Comparison of ENCODE assay signal across 8 mouse cellular contexts in genomic region chr12:8640711-8641424, GRCm38 (mm10). TPM values are rescaled to one million over a fixed set of nuclear protein-coding genes. Genes with fewer than 3 reads are reported as not detected.
DNase-seq lines count a peak whose midpoint lies in the region; ATAC-seq lines count a peak whose summit lies in the region.

No protein-coding gene starts in this region.

- H3K4me3 ChIP-seq in brown adipose tissue, adult 24 weeks (ENCODE audit: insufficient read depth, low read depth, low read length) = peak overlapping the region; percentile 89
- H3K4me3 ChIP-seq in heart, embryonic 13.5 days = peak overlapping the region; percentile 90
- peak overlapping the region; percentile 89 for H3K4me3 ChIP-seq in liver, embryonic 12.5 days
- peak overlapping the region; percentile 92 for H3K4me3 ChIP-seq in stomach, embryonic 15.5 days (replicated peaks)

- DNase-seq in CD4-positive, CD25-positive, alpha-beta regulatory T cell, adult 2 months (ENCODE audit: low read depth, low spot score) = peak; percentile 98
- DNase-seq in fat pad, adult 2 months (ENCODE audit: extremely low read depth, low read depth, low spot score) = peak; percentile 30
- DNase-seq in kidney, postnatal 10 days = peak; percentile 100
- peak; percentile 96 for DNase-seq in natural killer cell, adult 2 months (ENCODE audit: low spot score in 2 of 2)

- no peaks in the 10 kb centered on the region for H3K4me1 ChIP-seq in brown adipose tissue, adult 24 weeks (ENCODE audit: control insufficient read depth, insufficient read depth, insufficient read length, low read length)
- H3K4me1 ChIP-seq in heart, embryonic 13.5 days = peaks cover 5% of the 10 kb centered on the region
- peaks cover 13% of the 10 kb centered on the region for H3K4me1 ChIP-seq in liver, embryonic 12.5 days
- H3K4me1 ChIP-seq in stomach, embryonic 15.5 days = peaks cover 7% of the 10 kb centered on the region; the same call in 1 of the 2 replicates

- WGBS in heart, embryonic 13.5 days = under 1% methylated on average over 47 of the region's 47 CpGs
- under 1% methylated on average over 46 of the region's 47 CpGs for WGBS in liver, embryonic 12.5 days (ENCODE audit: insufficient replicate concordance)
- under 1% methylated on average over 47 of the region's 47 CpGs for WGBS in stomach, embryonic 15.5 days

- H3K9ac ChIP-seq in heart, embryonic 13.5 days = peak overlapping the region; percentile 98
- H3K9ac ChIP-seq in liver, embryonic 12.5 days = peak overlapping the region; percentile 88
- peak overlapping the region; percentile 99 for H3K9ac ChIP-seq in stomach, embryonic 15.5 days

- H3K9me3 ChIP-seq in heart, embryonic 13.5 days = no peaks in the 10 kb centered on the region
- H3K9me3 ChIP-seq in liver, embryonic 12.5 days (replicated peaks) = no peaks in the 10 kb centered on the region
- H3K9me3 ChIP-seq in stomach, embryonic 15.5 days = no peaks in the 10 kb centered on the region

- H3K27ac ChIP-seq in brown adipose tissue, adult 24 weeks (replicated peaks; ENCODE audit: low read depth, low read length) = peak overlapping the region; percentile 96
- H3K27ac ChIP-seq in heart, embryonic 13.5 days (replicated peaks) = peak overlapping the region; percentile 98
- peak overlapping the region; percentile 89 for H3K27ac ChIP-seq in liver, embryonic 12.5 days
- peak overlapping the region; percentile 98 for H3K27ac ChIP-seq in stomach, embryonic 15.5 days

- peak; percentile 99 for ATAC-seq in heart, embryonic 13.5 days (ENCODE audit: extremely low read depth, insufficient number of reproducible peaks, low FRiP score, low TSS enrichment)
- peak; percentile 95 for ATAC-seq in liver, embryonic 12.5 days
- ATAC-seq in stomach, embryonic 15.5 days (ENCODE audit: insufficient read depth, low FRiP score, low read depth) = peak; percentile 97

- no peaks in the 10 kb centered on the region for H3K36me3 ChIP-seq in heart, embryonic 13.5 days
- H3K36me3 ChIP-seq in liver, embryonic 12.5 days = peaks cover 3% of the 10 kb centered on the region; the same call in 1 of the 2 replicates
- H3K36me3 ChIP-seq in stomach, embryonic 15.5 days = no peaks in the 10 kb centered on the region

- peak overlapping the region; percentile 78 for H3K4me2 ChIP-seq in heart, embryonic 13.5 days
- peak overlapping the region; percentile 75 for H3K4me2 ChIP-seq in liver, embryonic 12.5 days
- H3K4me2 ChIP-seq in stomach, embryonic 15.5 days = peak overlapping the region; percentile 58

- no peaks in the 10 kb centered on the region for H3K27me3 ChIP-seq in heart, embryonic 13.5 days (replicated peaks)
- H3K27me3 ChIP-seq in liver, embryonic 12.5 days (replicated peaks) = no peaks in the 10 kb centered on the region
- no peaks in the 10 kb centered on the region for H3K27me3 ChIP-seq in stomach, embryonic 15.5 days (replicated peaks)

RNA-seq across cellular contexts. Expression of gene Pum2, which starts 33.1 kb away (rescaled TPM):
- 36.9 and 37.0 TPM in 2 replicates for polyA plus RNA-seq in brown adipose tissue, adult 24 weeks (2012; ENCODE audit: insufficient read depth, insufficient read length, missing spikeins)
- polyA plus RNA-seq in heart, embryonic 13.5 days (2015; fragmentation: Nextera tagmentation; extraction: Ambion mirVana) = 24.0 and 25.3 TPM in 2 replicates
- 26.5 and 26.7 TPM in 2 replicates for polyA plus RNA-seq in liver, embryonic 12.5 days (2016; fragmentation: Nextera tagmentation; extraction: Ambion mirVana)
- polyA plus RNA-seq in stomach, embryonic 15.5 days (2015; fragmentation: Nextera tagmentation; extraction: Ambion mirVana) = 39.3 and 41.7 TPM in 2 replicates

RNA-seq across cellular contexts. Expression of gene Slc7a15, which starts 42.0 kb away (rescaled TPM):
- polyA plus RNA-seq in brown adipose tissue, adult 24 weeks (2012; ENCODE audit: insufficient read depth, insufficient read length, missing spikeins) = not detected in 2 replicates
- polyA plus RNA-seq in heart, embryonic 13.5 days (2015; fragmentation: Nextera tagmentation; extraction: Ambion mirVana) = not detected in 2 replicates
- polyA plus RNA-seq in liver, embryonic 12.5 days (2016; fragmentation: Nextera tagmentation; extraction: Ambion mirVana) = not detected in 2 replicates
- polyA plus RNA-seq in stomach, embryonic 15.5 days (2015; fragmentation: Nextera tagmentation; extraction: Ambion mirVana) = 0.15 TPM in 1 of 2 replicates, not detected in the other

Comparison
In these comparisons a context has a peak if more than half of its experiments do, and no peak if none do; other contexts are left out.
1. Peak in every context shown above with its lines: DNase-seq, ATAC-seq, H3K4me3 ChIP-seq and H3K27ac ChIP-seq.
2. DNase-seq: peak in every context shown above with its lines; median percentile 100 in kidney, postnatal 10 days; 98 in CD4-positive, CD25-positive, alpha-beta regulatory T cell, adult 2 months; 96 in natural killer cell, adult 2 months; 30 in fat pad, adult 2 months.